Mouse (Mus musculus) C2C12 (cell line): ENCODE data around the gene Cdh11. TPM values are rescaled to one million over a fixed set of nuclear protein-coding genes. Genes with fewer than 3 reads are reported as not detected.

Experiments used
- H3K27me3 ChIP-seq: one replicate; pipeline ENCODE4 v1.6.1; 2011; ENCODE audit not compliant: control insufficient read depth, insufficient read depth, insufficient read length
- H3K36me3 ChIP-seq: one replicate; pipeline ENCODE4 v1.6.1; 2011; ENCODE audit not compliant: control insufficient read depth, insufficient read depth
- H3K4me3 ChIP-seq: one replicate; pipeline ENCODE4 v1.5.1; 2011; ENCODE audit warnings: mild to moderate bottlenecking, control low read depth; ENCODE audit not compliant: poor library complexity, insufficient read depth, severe bottlenecking
- H3K79me2 ChIP-seq: one replicate; pipeline ENCODE4 v1.6.1; 2011; ENCODE audit not compliant: control insufficient read depth, insufficient read depth
- H3K79me3 ChIP-seq: one replicate; pipeline ENCODE4 v1.6.1; 2011; ENCODE audit warnings: low read depth, control low read depth
- H3ac ChIP-seq: one replicate; pipeline ENCODE3; 2011; ENCODE audit warnings: low read depth; ENCODE audit not compliant: control insufficient read depth, insufficient read length
- CEBPB ChIP-seq: IDR thresholded peaks from one replicate; pipeline ENCODE4 v1.6.1; 2011; ENCODE audit warnings: low read depth, mild to moderate bottlenecking, control low read depth, moderate library complexity
- CTCF ChIP-seq: IDR thresholded peaks from one replicate; pipeline ENCODE4 v1.5.1; 2011; ENCODE audit not compliant: control insufficient read depth, insufficient read depth, insufficient read length
- FOSL1 ChIP-seq: IDR thresholded peaks from one replicate; pipeline ENCODE4 v1.8.0; 2011; ENCODE audit warnings: mild to moderate bottlenecking, low read length; ENCODE audit not compliant: poor library complexity, insufficient read depth, severe bottlenecking
- MAX ChIP-seq: IDR thresholded peaks from one replicate; pipeline ENCODE4 v1.6.1; 2011; ENCODE audit warnings: mild to moderate bottlenecking, control low read depth
- MYOD1 ChIP-seq: IDR thresholded peaks from one replicate; pipeline ENCODE4 v1.6.1; 2011; ENCODE audit warnings: low read depth; ENCODE audit not compliant: control insufficient read depth, insufficient read length
- MYOG ChIP-seq: IDR thresholded peaks from one replicate; pipeline ENCODE4 v1.6.1; 2011; ENCODE audit not compliant: control insufficient read depth, insufficient read length; ENCODE audit errors: extremely low read depth
- USF1 ChIP-seq: IDR thresholded peaks from one replicate; pipeline ENCODE4 v1.6.1; 2011; ENCODE audit warnings: low read depth, mild to moderate bottlenecking, control low read depth, moderate library complexity
- microRNA-seq: library from miRNA; unstranded; fragments of <30 nt; microRNA quantifications from one replicate; pipeline ENCODE4, GENCODE M21; 2019; ENCODE audit warnings: borderline microRNAs expressed
- polyA plus RNA-seq: library from polyadenylated mRNA; unstranded; fragments of >200 nt; fragmentation: generic; extraction: Trizol; gene quantifications from one replicate; pipeline ENCODE4 v1.2.1, GENCODE M21; 2012; ENCODE audit warnings: missing spikeins

Cdh11 gene
- polyA plus RNA-seq, 1 experiment = 1.2 TPM

- Histone ChIP-seq H3K27me3 (no peaks in the 10 kb centered on the region), H3K79me3 (no peaks in the 10 kb centered on the region), H3K4me3 (no peak overlapping the region), H3K36me3 (no peaks in the 10 kb centered on the region), H3ac (no peak overlapping the region), H3K79me2 (no peaks in the 10 kb centered on the region)
- TF ChIP-seq CTCF = no peak
- no peak for TF ChIP-seq FOSL1
- no peak for TF ChIP-seq MYOG
- TF ChIP-seq MYOD1 = no peak
- no peak for TF ChIP-seq MAX
- no peak for TF ChIP-seq USF1
- no peak for TF ChIP-seq CEBPB
Measured at GRCm38 (mm10) chr8:102593899-102594298, 191.5 kb downstream of the Cdh11 start.

Small RNA genes within 50 kb of the gene (microRNA-seq; reads per million reads assigned to microRNA genes)
- not detected for gene Gm26301
